Mouse (Mus musculus) lung, adult 2 months (tissue): ENCODE data around the gene Mtfp1. TPM values are rescaled to one million over a fixed set of nuclear protein-coding genes. Genes with fewer than 3 reads are reported as not detected.
A peak's percentile ranks its signal among the peaks of the same experiment; 100 is the strongest.

Source experiments
- DNase-seq: peaks from one replicate; pipeline ENCODE4 v3.0.0; 2022
- H3K4me1 ChIP-seq: fragments of 200-500 bp; 2 replicates; pipeline ENCODE4 v1.6.1; 2011; ENCODE audit warnings: low read length; ENCODE audit not compliant: control insufficient read depth, insufficient read depth
- H3K4me3 ChIP-seq: fragments of 200-500 bp; replicated peaks from 2 replicates; pipeline ENCODE3; 2011; ENCODE audit warnings: low read depth, mild to moderate bottlenecking, control low read depth, low read length; ENCODE audit errors: extremely low read depth
- CTCF ChIP-seq: fragments of 200-500 bp; IDR thresholded peaks from 2 replicates; pipeline ENCODE4 v1.5.1; 2011; ENCODE audit warnings: mild to moderate bottlenecking, low read length, control low read depth; ENCODE audit not compliant: insufficient read depth
- POLR2A ChIP-seq: fragments of 200-500 bp; IDR thresholded peaks from 2 replicates; pipeline ENCODE4 v1.6.1; 2011; ENCODE audit warnings: low read depth, mild to moderate bottlenecking, control low read depth, low read length, borderline replicate concordance; ENCODE audit errors: extremely low read depth
- WGBS: fragments of 180-500 bp; shearing (Covaris S2); methylation state at CpG from one replicate; pipeline ENCODE4 v1.1.7; 2018; 5-methylcytosine and 5-hydroxymethylcytosine counted together
- polyA plus RNA-seq: library from polyadenylated mRNA; depleted of rRNA; stranded (reverse); fragments of >200 nt; gene quantifications from 2 replicates; pipeline ENCODE4 v1.2.3, GENCODE M21; 2012; rRNA removed

Mtfp1 gene
- polyA plus RNA-seq, 1 experiment, result 8.9 TPM

DNA sequence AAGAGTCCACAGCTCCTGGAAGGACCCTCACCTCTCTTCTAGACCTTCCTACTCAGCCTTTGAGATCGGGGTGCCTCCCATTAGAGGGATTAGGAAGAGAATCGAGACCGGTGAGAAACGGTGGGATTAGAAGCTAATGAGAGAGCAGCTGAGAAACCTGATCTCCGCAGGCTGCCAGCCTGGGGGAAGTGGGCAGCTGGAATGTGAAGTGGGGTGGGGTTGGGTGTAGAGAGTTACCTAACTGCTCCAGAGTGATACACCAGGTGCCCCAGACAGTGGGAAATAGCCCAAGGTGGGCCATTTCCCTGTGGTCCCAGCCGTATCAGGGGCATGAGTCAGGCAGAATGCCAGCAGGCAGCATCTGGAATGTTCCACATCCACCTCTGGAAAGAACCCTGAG, 32.3 kb downstream of the Mtfp1 start:
- WGBS, result 40% methylated on average over 6 of the region's 6 CpGs
- TF ChIP-seq CTCF (no peak), POLR2A (no peak)

DNA sequence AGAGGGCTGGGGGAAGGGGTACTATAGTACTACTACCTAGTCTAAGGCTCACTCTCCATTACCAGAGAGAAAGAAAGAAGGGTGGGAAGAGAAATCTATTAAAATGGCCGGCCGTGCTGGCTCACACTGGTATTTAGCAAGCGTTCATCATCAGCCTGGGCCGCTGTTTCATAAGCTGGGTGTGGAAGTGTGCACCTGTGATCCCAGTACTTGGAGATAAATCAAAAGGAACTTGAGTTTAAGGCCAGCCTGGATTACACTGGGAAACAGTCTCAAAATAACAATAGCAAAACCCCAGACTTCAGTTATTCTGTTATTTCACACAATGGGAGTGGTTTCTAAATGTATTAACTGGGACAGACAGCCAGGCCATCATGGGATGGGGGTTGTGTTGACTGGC, 32.7 kb downstream of the Mtfp1 start:
- WGBS, result 70% methylated on average over 4 of the region's 4 CpGs
- H3K4me1 ChIP-seq, result peaks cover 10% of the 10 kb centered on the region; the same call in 1 of the 2 replicates
- no peak for TF ChIP-seq CTCF
- TF ChIP-seq POLR2A, result no peak

More for the DNA sequence above, 32.3 kb downstream of the Mtfp1 start:
- DNase-seq, result peak; percentile 70
- Histone ChIP-seq H3K4me1 (peaks cover 10% of the 10 kb centered on the region; the same call in 1 of the 2 replicates), H3K4me3 (no peak overlapping the region)

DNA sequence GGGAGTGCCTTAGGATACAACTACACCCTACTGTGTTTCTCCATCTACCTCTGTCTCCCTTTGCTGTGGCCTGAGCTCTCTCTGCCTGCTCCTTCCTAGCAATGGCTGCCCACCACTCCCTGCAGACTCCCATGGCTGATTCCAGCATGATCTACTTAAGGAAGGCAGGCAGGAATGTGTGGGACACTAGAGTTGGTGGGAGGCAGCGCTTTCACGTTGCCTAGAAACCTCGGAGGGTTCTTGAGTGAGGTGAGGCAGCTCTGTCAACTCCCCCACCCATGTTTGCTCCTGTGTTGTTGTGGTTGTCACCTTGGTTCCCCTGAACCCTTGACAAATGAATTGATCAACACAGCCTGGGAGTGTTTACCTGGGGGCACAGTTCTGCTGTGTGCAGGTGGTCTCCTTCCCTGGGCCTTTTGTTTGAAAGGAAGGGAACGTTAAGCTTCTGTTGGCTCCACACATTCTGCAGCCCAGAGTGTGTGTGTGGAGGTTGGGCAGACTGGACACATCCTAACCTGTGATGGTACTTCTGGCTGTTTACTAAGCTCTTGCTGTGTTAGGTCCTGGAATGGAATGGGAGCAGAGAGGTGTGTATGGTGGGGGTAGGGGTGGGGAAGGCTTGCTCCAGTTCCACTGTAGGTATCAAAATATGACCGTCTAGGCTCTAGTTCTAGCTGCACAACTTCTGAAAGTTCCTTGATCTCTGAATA, 34.2 kb downstream of the Mtfp1 start:
- peak; percentile 37; the same call in 1 of the 2 replicates for TF ChIP-seq POLR2A
- no peak for TF ChIP-seq CTCF
- 50% methylated on average over 5 of the region's 5 CpGs for WGBS
- peak; percentile 66 for DNase-seq

More for the DNA sequence above, 32.7 kb downstream of the Mtfp1 start:
- no peak for DNase-seq
- no peak overlapping the region for H3K4me3 ChIP-seq

DNA sequence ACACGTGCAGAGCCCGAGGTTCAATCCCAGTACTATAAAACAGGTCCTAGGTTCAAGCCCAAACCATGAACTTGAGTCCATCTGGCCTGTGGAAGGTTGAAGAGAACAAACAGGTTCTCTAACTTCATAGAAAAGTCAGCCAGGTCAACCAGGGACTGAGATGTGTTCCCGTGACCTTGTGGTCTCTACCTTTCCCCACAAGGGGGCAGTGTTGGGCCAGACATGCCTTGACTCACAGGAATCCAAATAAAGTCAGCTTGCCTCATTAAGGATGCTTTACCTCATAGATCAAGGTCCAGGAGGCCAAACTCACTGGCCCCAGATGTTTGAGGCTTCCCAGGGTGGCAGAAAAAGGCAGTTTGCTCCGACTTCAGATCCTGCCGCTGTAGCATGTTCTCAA, 41.7 kb downstream of the Mtfp1 start:
- no peak for TF ChIP-seq POLR2A
- peak; percentile 95 for TF ChIP-seq CTCF
- no peak overlapping the region for H3K4me3 ChIP-seq
- DNase-seq, result peak; percentile 75
- 21% methylated on average over 5 of the region's 5 CpGs for WGBS
- no peaks in the 10 kb centered on the region; the same call in 1 of the 2 replicates for H3K4me1 ChIP-seq

More for the DNA sequence above, 34.2 kb downstream of the Mtfp1 start:
- Histone ChIP-seq H3K4me3 (no peak overlapping the region), H3K4me1 (peaks cover 10% of the 10 kb centered on the region; the same call in 1 of the 2 replicates)

DNA sequence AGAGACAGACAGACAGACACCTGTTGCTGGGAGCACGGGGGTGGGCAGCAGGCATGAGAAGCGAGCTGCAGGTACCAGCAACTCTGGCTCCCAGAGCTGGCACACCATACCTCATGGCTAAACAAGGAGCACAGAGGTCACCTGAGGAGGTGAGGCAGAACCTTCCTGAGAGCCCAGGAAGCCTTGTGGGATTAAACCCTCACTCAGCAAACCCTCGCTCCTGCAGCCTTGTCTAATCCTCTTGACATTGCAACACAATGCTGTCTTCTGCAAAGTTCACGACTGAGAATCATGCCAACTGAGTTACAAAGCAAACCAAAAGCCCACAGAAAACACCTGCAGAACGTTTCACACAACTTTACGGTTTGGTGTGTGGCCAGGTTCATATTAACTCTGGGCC, 46.8 kb downstream of the Mtfp1 start:
- 75% methylated on average over 6 of the region's 6 CpGs for WGBS
- TF ChIP-seq POLR2A (no peak), CTCF (no peak)

DNA sequence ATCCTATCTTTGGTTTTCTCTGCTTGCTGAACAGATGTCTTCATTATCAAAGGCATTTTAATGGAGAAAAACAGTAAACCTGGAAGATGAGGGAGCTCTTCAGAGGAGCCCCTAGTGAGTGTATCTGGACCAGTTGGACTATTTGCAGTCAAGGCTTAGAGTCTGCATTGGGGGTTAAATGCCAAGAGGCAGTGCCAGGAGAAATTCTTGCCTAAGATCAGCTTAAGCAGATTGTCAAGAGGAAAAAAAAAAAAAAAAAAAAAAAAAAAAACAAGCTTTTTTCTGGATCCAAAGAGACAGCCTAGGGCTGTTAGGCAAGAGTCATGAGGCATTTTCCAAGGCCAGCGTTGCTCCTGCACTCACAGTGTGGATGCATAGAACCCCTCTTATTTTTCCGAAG, 47.5 kb downstream of the Mtfp1 start:
- H3K4me3 ChIP-seq, result no peak overlapping the region
- 71% methylated on average over 2 of the region's 2 CpGs for WGBS
- peaks cover 2% of the 10 kb centered on the region; the same call in 1 of the 2 replicates for H3K4me1 ChIP-seq
- DNase-seq, result peak; percentile 3
- TF ChIP-seq CTCF, result no peak

More for the DNA sequence above, 46.8 kb downstream of the Mtfp1 start:
- DNase-seq, result peak; percentile 15
- H3K4me1 ChIP-seq, result peaks cover 2% of the 10 kb centered on the region; the same call in 1 of the 2 replicates
- no peak overlapping the region for H3K4me3 ChIP-seq

DNA sequence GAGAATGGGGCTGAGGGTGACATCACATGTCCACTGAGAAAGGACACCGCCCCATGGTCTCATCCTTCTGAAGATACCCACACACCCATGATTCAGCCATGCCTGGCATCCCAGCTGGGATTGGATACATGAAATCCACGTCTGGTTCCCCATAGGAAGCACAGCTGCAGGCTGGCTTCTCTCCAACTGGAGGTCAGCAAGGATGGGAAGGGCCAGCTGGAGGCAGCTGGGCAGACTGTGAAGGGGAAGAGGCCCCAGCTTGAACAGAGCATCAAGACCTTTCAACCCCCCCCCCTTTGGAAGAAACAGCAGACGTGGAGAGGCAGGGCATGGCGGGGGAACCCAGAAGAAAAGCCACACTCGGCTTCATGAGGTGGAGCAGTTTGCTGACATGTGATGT, 48.7 kb downstream of the Mtfp1 start:
- DNase-seq, result peak; percentile 3
- WGBS, result 57% methylated on average over 5 of the region's 5 CpGs
- no peak overlapping the region for H3K4me3 ChIP-seq

DNA sequence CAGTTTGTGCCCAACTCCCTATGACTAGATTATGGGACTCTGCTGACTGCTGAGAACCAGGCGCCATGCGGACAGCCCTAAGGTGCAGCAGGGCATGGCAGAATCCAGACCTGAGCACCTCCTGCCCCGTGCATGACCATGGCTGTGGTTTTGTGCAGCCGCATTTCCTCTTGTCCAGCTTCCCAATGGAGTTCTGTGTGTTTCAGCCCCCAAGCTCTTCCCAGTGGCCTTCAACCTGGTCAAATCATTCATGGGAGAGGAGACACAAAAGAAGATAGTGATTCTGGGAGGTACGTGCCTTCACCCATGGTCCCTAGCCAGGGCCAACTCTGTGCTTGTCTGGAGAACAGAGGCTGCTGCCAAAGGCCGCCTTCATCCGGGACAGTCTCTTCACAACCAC, 52.2 kb downstream of the Mtfp1 start:
- WGBS, result 88% methylated on average over 7 of the region's 7 CpGs
- no peak for TF ChIP-seq POLR2A
- no peak for TF ChIP-seq CTCF
- Histone ChIP-seq H3K4me3 (no peak overlapping the region), H3K4me1 (0 out of 2 replicates have a peak, but pooled peaks cover 2% of the 10 kb centered on the region)
- DNase-seq, result no peak

More for the DNA sequence above, 48.7 kb downstream of the Mtfp1 start:
- H3K4me1 ChIP-seq, result peaks cover 2% of the 10 kb centered on the region; the same call in 1 of the 2 replicates
- TF ChIP-seq POLR2A, result no peak
- no peak for TF ChIP-seq CTCF

Other genes with a start within 250 kb of the Mtfp1 start
- gene Osbp2, start 231.5 kb downstream of the Mtfp1 start, polyA plus RNA-seq, result 0.58 and 0.72 TPM in 2 replicates
- 0.55 and 0.70 TPM in 2 replicates for gene 4921536K21Rik, start 200.3 kb downstream of the Mtfp1 start, polyA plus RNA-seq
- 13.3 and 16.3 TPM in 2 replicates for gene Dusp18, start 200.2 kb downstream of the Mtfp1 start, polyA plus RNA-seq
- gene Slc35e4, start 180.8 kb downstream of the Mtfp1 start, polyA plus RNA-seq, result 30.4 and 37.8 TPM in 2 replicates
- gene Tcn2, start 163.3 kb downstream of the Mtfp1 start, polyA plus RNA-seq, result 207 and 208 TPM in 2 replicates
- gene Pes1, start 131.5 kb downstream of the Mtfp1 start, polyA plus RNA-seq, result 25.9 and 33.9 TPM in 2 replicates
- gene 4930556J24Rik, start 118.7 kb downstream of the Mtfp1 start, polyA plus RNA-seq, result not detected in 2 replicates
- gene Gal3st1, start 111.8 kb downstream of the Mtfp1 start, polyA plus RNA-seq, result 32.1 and 33.3 TPM in 2 replicates
- gene Sec14l4, start 64.0 kb downstream of the Mtfp1 start, polyA plus RNA-seq, result 41.0 and 56.3 TPM in 2 replicates
- 565 and 735 TPM in 2 replicates for gene Sec14l3, start 30.6 kb downstream of the Mtfp1 start, polyA plus RNA-seq
- 8.2 and 10.7 TPM in 2 replicates for gene Sec14l2, start 28.0 kb upstream of the Mtfp1 start, polyA plus RNA-seq
- gene Rnf215, start 39.8 kb upstream of the Mtfp1 start, polyA plus RNA-seq, result 60.6 and 69.2 TPM in 2 replicates
- 17.6 and 19.8 TPM in 2 replicates for gene Ccdc157, start 64.8 kb upstream of the Mtfp1 start, polyA plus RNA-seq
- 27.0 and 28.2 TPM in 2 replicates for gene Sf3a1, start 64.9 kb upstream of the Mtfp1 start, polyA plus RNA-seq
- 72.8 and 78.3 TPM in 2 replicates for gene Tbc1d10a, start 91.3 kb upstream of the Mtfp1 start, polyA plus RNA-seq
- 23.3 and 26.2 TPM in 2 replicates for gene Castor1, start 122.8 kb upstream of the Mtfp1 start, polyA plus RNA-seq
- 1.0 and 1.3 TPM in 2 replicates for gene Osm, start 141.0 kb upstream of the Mtfp1 start, polyA plus RNA-seq
- 3.5 and 4.9 TPM in 2 replicates for gene Lif, start 162.1 kb upstream of the Mtfp1 start, polyA plus RNA-seq